ENCODE assay signal across 14 mouse cellular contexts in genomic region chr2:70092665-70093064, GRCm38 (mm10). TPM values are rescaled to one million over a fixed set of nuclear protein-coding genes. Genes with fewer than 3 reads are reported as not detected.
DNase-seq lines count a peak whose midpoint lies in the region; ATAC-seq lines count a peak whose summit lies in the region.
"Had no signal": no experiment of that assay in that cellular context is flagged by ENCODE, and none has a peak within 500 bp of the region (broad histone marks: within the 10 kb centered on the region; RNA-seq: fewer than 3 reads in every experiment).

No protein-coding gene starts in this region.

- intact Hi-C loops in heart, postnatal 36 days (cut with DNase I): no loop called here

- DNase-seq in lung, adult 18-20 months: peak; percentile 9 to 24
- no peak for DNase-seq in lung, postnatal 14 days
- DNase-seq in spleen, postnatal 14 days (ENCODE audit: low spot score in 2 of 2): peak; percentile 13 to 35
- no peak for DNase-seq in urinary bladder, adult 2 months (ENCODE audit: low spot score)
- no peak for DNase-seq in layer of hippocampus, adult 9-10 months (ENCODE audit: low spot score)
- no peak for DNase-seq in heart, postnatal 36 days
- DNase-seq: adrenal gland, adult 8-10 months; forebrain, postnatal 0 days; heart, postnatal 10 days; kidney, postnatal 36 days had no signal

- H3K36me3 ChIP-seq in macrophage (ENCODE audit: inconsistent target): no peaks in the 10 kb centered on the region

- peak overlapping the region; percentile 98 for H3K27ac ChIP-seq in macrophage

- no peak overlapping the region for H3K4me3 ChIP-seq in macrophage (ENCODE audit: inconsistent target)

- ATAC-seq in CD4-positive, CD25-positive, alpha-beta regulatory T cell, adult 4 months: peak; percentile 46
- ATAC-seq: forebrain, postnatal 0 days; Patski had no signal

- H3K79me2 ChIP-seq in macrophage (ENCODE audit: inconsistent target): no peaks in the 10 kb centered on the region

- 18% methylated on average over 3 of the region's 3 CpGs for WGBS in macrophage (ENCODE audit: missing documents)

RNA-seq across cellular contexts. Expression of gene Myo3b, which starts 53.7 kb away (rescaled TPM):
- 10 to 100 TPM; 13.7 to 14.7 TPM for polyA plus RNA-seq in CD4-positive, CD25-positive, alpha-beta regulatory T cell, adult 4 months (2017; shearing (Covaris generic))
- under 1 TPM in 7 of 26 experiments, not detected in 19; 0.08 to 0.43 (median 0.19) TPM for total RNA-seq in macrophage (2018; cell fraction: chromatin; rRNA removed)
- total RNA-seq in macrophage (2018; cell fraction: cytosol; rRNA removed): under 1 TPM in 6 of 26 experiments, not detected in 20; under 0.01 to 0.15 (median 0.01) TPM
- total RNA-seq in macrophage (2018; cell fraction: nucleus; rRNA removed): under 1 TPM in 7 of 26 experiments, not detected in 19; 0.08 to 0.60 (median 0.15) TPM
- not detected in 3 replicates for polyA plus RNA-seq in macrophage (2018)
- polyA plus RNA-seq in urinary bladder, adult 2 months (2012; rRNA removed): 0.14 and 0.16 TPM in 2 replicates
- under 1 TPM in 1 of 2 experiments, not detected in 1; 0.08 TPM for total RNA-seq in heart, postnatal 36 days (2021)
- total RNA-seq: liver, adult 2 months had no signal
- polyA plus RNA-seq: liver, adult 2 months had no signal

Comparison
In these comparisons a context has a peak if more than half of its experiments do, and no peak if none do; other contexts are left out.
1. DNase-seq: peak in lung, adult 18-20 months (2 of 2) and spleen, postnatal 14 days (2 of 2); none in lung, postnatal 14 days (single experiment), urinary bladder, adult 2 months (single experiment), layer of hippocampus, adult 9-10 months (single experiment) and heart, postnatal 36 days (0 of 2).
2. RNA of gene Myo3b, which starts 53.7 kb away (polyA plus RNA-seq): 13.7 to 14.7 TPM in CD4-positive, CD25-positive, alpha-beta regulatory T cell, adult 4 months; 0.14 to 0.16 TPM in urinary bladder, adult 2 months and not detected in macrophage; every median in the first group is over 10 times any median in the second.